18 mouse cellular contexts compared by ENCODE assay signal in the genomic region with DNA sequence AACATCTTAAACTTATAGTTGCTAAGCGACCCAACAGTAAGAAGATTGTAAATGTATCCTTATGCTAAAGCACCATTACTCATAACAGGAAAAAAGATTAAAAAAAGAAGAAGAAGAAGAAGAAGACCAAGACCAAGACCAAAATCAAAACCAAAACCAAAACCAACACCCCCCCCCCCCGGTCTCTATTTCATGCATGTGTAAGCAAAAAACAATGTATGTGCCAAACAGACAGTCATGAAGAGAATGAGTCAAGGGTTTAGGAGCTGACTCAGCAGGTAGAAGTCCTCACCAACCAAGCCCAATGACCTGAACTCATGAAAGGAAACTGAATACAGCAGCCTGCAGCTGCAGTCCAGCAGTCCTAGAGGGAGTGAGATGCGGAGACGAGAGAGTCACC.
"Had no signal": no experiment of that assay in that cellular context is flagged by ENCODE, and none has a peak within 500 bp of the region (broad histone marks: within the 10 kb centered on the region; RNA-seq: fewer than 3 reads in every experiment).

No protein-coding gene starts in this region.

- H3K4me2 ChIP-seq: limb, embryonic 12.5 days; liver, embryonic 13.5 days; lung, embryonic 15.5 days; neural tube, embryonic 15.5 days had no signal

- DNase-seq: kidney, postnatal 36 days; liver; liver, embryonic 13.5 days; liver, postnatal 0 days; lung, postnatal 14 days; midbrain, embryonic 14.5 days; right cerebral cortex, adult 18-20 months; right cerebral cortex, postnatal 25 days; thymus, adult 18-20 months; thymus, postnatal 4 days had no signal

- H3K36me3 ChIP-seq: limb, embryonic 12.5 days; liver, embryonic 13.5 days; lung, embryonic 15.5 days; midbrain, embryonic 10.5 days; neural tube, embryonic 15.5 days had no signal

- H3K27ac ChIP-seq: kidney, postnatal 0 days; layer of hippocampus, adult 2 months; limb, embryonic 12.5 days; liver, embryonic 13.5 days; lung, embryonic 15.5 days; macrophage; midbrain, embryonic 10.5 days; neural tube, embryonic 15.5 days had no signal

- H3K9me3 ChIP-seq: limb, embryonic 12.5 days; liver, embryonic 13.5 days; lung, embryonic 15.5 days; midbrain, embryonic 10.5 days; neural tube, embryonic 15.5 days had no signal

- H3K27me3 ChIP-seq: limb, embryonic 12.5 days; liver, embryonic 13.5 days; lung, embryonic 15.5 days; neural tube, embryonic 15.5 days had no signal

- ATAC-seq: liver, postnatal 0 days had no signal

- H3K9ac ChIP-seq: limb, embryonic 12.5 days; liver, embryonic 13.5 days; liver, postnatal 0 days; lung, embryonic 15.5 days; neural tube, embryonic 15.5 days had no signal

- H3K4me1 ChIP-seq: limb, embryonic 12.5 days; liver, embryonic 13.5 days; lung, embryonic 15.5 days; midbrain, embryonic 10.5 days; neural tube, embryonic 15.5 days had no signal

- H3K4me3 ChIP-seq: layer of hippocampus, adult 2 months; limb, embryonic 12.5 days; liver, embryonic 13.5 days; lung, embryonic 15.5 days; midbrain, embryonic 10.5 days; myocyte; neural tube, embryonic 15.5 days had no signal
